Mouse (Mus musculus): ENCODE data around the gene Phip.

DNA sequence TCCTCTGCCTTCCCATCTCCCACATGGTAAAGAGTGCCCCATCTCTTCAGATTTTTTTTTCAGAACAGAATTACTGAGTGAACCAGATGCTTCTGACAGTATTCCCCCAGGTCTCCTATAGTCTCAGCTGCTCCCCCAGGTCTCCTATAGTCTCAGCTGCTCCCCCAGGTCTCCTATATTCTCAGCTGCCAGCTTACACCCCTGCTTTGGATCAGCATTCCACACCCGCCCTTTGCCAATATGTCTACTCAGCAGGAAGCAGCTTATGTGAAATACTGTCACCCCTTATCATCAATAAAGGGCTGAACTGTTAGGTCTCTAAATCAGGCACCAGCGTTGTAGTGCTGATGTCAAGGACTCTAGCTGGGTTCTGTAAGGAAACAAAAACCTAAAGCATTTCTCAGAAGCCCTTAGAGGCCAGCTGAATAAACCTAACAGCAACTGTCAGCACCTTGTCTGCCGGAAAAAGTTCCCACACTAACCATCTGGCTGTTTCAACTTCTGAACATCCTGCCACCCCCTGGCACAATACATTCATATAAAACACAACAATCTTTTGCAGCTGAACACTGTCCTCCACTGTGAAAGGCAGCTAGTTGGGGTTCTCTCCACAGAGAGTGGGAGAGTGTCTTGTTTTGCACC is 120.2 kb downstream of the Phip start:
- TF ChIP-seq TAL1 (IDR thresholded peaks at IDR 0.05; ENCODE audit: low read length), result no peak
- TF ChIP-seq GATA1 (IDR thresholded peaks at IDR 0.05; ENCODE audit: low read length), result no peak

Measured in erythroblast, embryonic 14.5 days (primary cell).